Comparison of ENCODE assay signal across 7 mouse cellular contexts in genomic region chr17:86170164-86170958, GRCm38 (mm10). TPM values are rescaled to one million over a fixed set of nuclear protein-coding genes. Genes with fewer than 3 reads are reported as not detected.
DNase-seq lines count a peak whose midpoint lies in the region; ATAC-seq and TF ChIP-seq lines count a peak whose summit lies in the region.

No protein-coding gene starts in this region.

- H3K4me3 ChIP-seq in lung, embryonic 14.5 days (ENCODE audit: low read depth, low read length), result peak overlapping the region; percentile 75; the same call in 1 of the 2 replicates
- H3K4me3 ChIP-seq in forebrain, embryonic 15.5 days, result peak overlapping the region; percentile 87
- H3K4me3 ChIP-seq in limb, embryonic 11.5 days (ENCODE audit: low read depth, low read length), result no peak overlapping the region

- ATAC-seq in lung, embryonic 14.5 days (ENCODE audit: insufficient read depth), result no peak
- ATAC-seq in forebrain, embryonic 15.5 days (replicated peaks), result no peak
- ATAC-seq in limb, embryonic 11.5 days (ENCODE audit: insufficient number of reproducible peaks, low FRiP score, low TSS enrichment, low read depth), result no peak

- H3K9ac ChIP-seq in lung, embryonic 14.5 days, result peak overlapping the region; percentile 38
- H3K9ac ChIP-seq in forebrain, embryonic 15.5 days (replicated peaks), result peak overlapping the region; percentile 86
- H3K9ac ChIP-seq in limb, embryonic 11.5 days (ENCODE audit: low read length), result no peak overlapping the region

- H3K9me3 ChIP-seq in lung, embryonic 14.5 days (ENCODE audit: low read depth, low read length), result no peaks in the 10 kb centered on the region
- H3K9me3 ChIP-seq in forebrain, embryonic 15.5 days, result no peaks in the 10 kb centered on the region
- no peaks in the 10 kb centered on the region for H3K9me3 ChIP-seq in limb, embryonic 11.5 days (ENCODE audit: control insufficient read depth, low read length)

- H3K27me3 ChIP-seq in lung, embryonic 14.5 days (ENCODE audit: insufficient read depth, low read length), result no peaks in the 10 kb centered on the region
- no peaks in the 10 kb centered on the region for H3K27me3 ChIP-seq in forebrain, embryonic 15.5 days
- no peaks in the 10 kb centered on the region for H3K27me3 ChIP-seq in limb, embryonic 11.5 days (ENCODE audit: control insufficient read depth, insufficient read depth, low read length)
- H3K27me3 ChIP-seq in splenic B cell, adult 2 months (ENCODE audit: control insufficient read depth, insufficient read depth, low read length, poor library complexity, severe bottlenecking), result no peaks in the 10 kb centered on the region

- H3K4me2 ChIP-seq in lung, embryonic 14.5 days, result peak overlapping the region; percentile 96
- peak overlapping the region; percentile 80 for H3K4me2 ChIP-seq in forebrain, embryonic 15.5 days (replicated peaks)
- peak overlapping the region; percentile 96; the same call in 1 of the 2 replicates for H3K4me2 ChIP-seq in limb, embryonic 11.5 days (ENCODE audit: low read depth, severe bottlenecking)

- H3K27ac ChIP-seq in lung, embryonic 14.5 days (ENCODE audit: low read depth), result no peak overlapping the region
- no peak overlapping the region for H3K27ac ChIP-seq in forebrain, embryonic 15.5 days (replicated peaks)
- no peak overlapping the region for H3K27ac ChIP-seq in limb, embryonic 11.5 days (replicated peaks; ENCODE audit: low read depth, low read length)

- WGBS in lung, embryonic 14.5 days, result 60% methylated on average over 9 of the region's 9 CpGs
- WGBS in forebrain, embryonic 15.5 days, result 63% methylated on average over 9 of the region's 9 CpGs
- 65% methylated on average over 9 of the region's 9 CpGs for WGBS in limb, embryonic 11.5 days

- peaks cover 24% of the 10 kb centered on the region for H3K4me1 ChIP-seq in lung, embryonic 14.5 days (ENCODE audit: insufficient read depth)
- H3K4me1 ChIP-seq in forebrain, embryonic 15.5 days, result peaks cover 54% of the 10 kb centered on the region
- H3K4me1 ChIP-seq in limb, embryonic 11.5 days (ENCODE audit: control insufficient read depth, insufficient read depth, low read length), result peaks cover 23% of the 10 kb centered on the region

- 0 out of 2 replicates have a peak, but pooled peaks cover 12% of the 10 kb centered on the region for H3K36me3 ChIP-seq in lung, embryonic 14.5 days (ENCODE audit: insufficient read depth)
- no peaks in the 10 kb centered on the region; the same call in 1 of the 2 replicates for H3K36me3 ChIP-seq in forebrain, embryonic 15.5 days
- no peaks in the 10 kb centered on the region for H3K36me3 ChIP-seq in limb, embryonic 11.5 days (ENCODE audit: control insufficient read depth, insufficient read depth, low read length)
- H3K36me3 ChIP-seq in splenic B cell, adult 2 months (ENCODE audit: control insufficient read depth, insufficient read depth, low read length, poor library complexity, severe bottlenecking), result peaks cover 3% of the 10 kb centered on the region; the same call in 1 of the 2 replicates

- no peak for TF ChIP-seq CTCF in lung, embryonic 14.5 days (IDR thresholded peaks at IDR 0.05; ENCODE audit: low read depth)

- peak; percentile 33 for DNase-seq in lung, embryonic 14.5 days
- no peak for DNase-seq in lung, postnatal 14 days
- DNase-seq in limb, embryonic 11.5 days (ENCODE audit: low spot score), result no peak
- DNase-seq in splenic B cell, adult 2 months (ENCODE audit: low read depth, low spot score), result peak; percentile 33
- DNase-seq in thymus, postnatal 25 days, result no peak
- DNase-seq in layer of hippocampus, postnatal 10 days (ENCODE audit: low spot score in 2 of 2), result no peak

RNA-seq across cellular contexts. Expression of gene Prkce, which starts 2.8 kb away (rescaled TPM):
- 10.1 and 10.8 TPM in 2 replicates for polyA plus RNA-seq in lung, embryonic 14.5 days (2014; fragmentation: Nextera tagmentation; extraction: Ambion mirVana)
- 42.6 and 45.4 TPM in 2 replicates for polyA plus RNA-seq in forebrain, embryonic 15.5 days (2015; fragmentation: Nextera tagmentation; extraction: Ambion mirVana)
- 5.1 and 6.1 TPM in 2 replicates for polyA plus RNA-seq in limb, embryonic 11.5 days (2014; fragmentation: Nextera tagmentation; extraction: Ambion mirVana)
- 100 to 1,000 TPM; 315 to 338 TPM for total RNA-seq in layer of hippocampus, postnatal 10 days (2021)

RNA-seq across cellular contexts. Expression of gene Srbd1, which starts 25.4 kb away (rescaled TPM):
- polyA plus RNA-seq in lung, embryonic 14.5 days (2014; fragmentation: Nextera tagmentation; extraction: Ambion mirVana), result 9.3 and 10.1 TPM in 2 replicates
- polyA plus RNA-seq in forebrain, embryonic 15.5 days (2015; fragmentation: Nextera tagmentation; extraction: Ambion mirVana), result 17.1 and 20.5 TPM in 2 replicates
- 13.9 and 14.3 TPM in 2 replicates for polyA plus RNA-seq in limb, embryonic 11.5 days (2014; fragmentation: Nextera tagmentation; extraction: Ambion mirVana)
- total RNA-seq in layer of hippocampus, postnatal 10 days (2021), result 10 to 100 TPM; 14.6 to 14.8 TPM

Comparison
In these comparisons a context has a peak if more than half of its experiments do, and no peak if none do; other contexts are left out.
1. DNase-seq: peak in lung, embryonic 14.5 days (single experiment) and splenic B cell, adult 2 months (single experiment); none in lung, postnatal 14 days (single experiment), limb, embryonic 11.5 days (single experiment), thymus, postnatal 25 days (single experiment) and layer of hippocampus, postnatal 10 days (0 of 2).
2. Peak in every context shown above with its lines, with median percentiles within 50 percentile points of each other: H3K4me2 ChIP-seq.